Mouse (Mus musculus) neutrophil, adult 5-6 weeks (primary cell): ENCODE data around the gene Vcam1. TPM values are rescaled to one million over a fixed set of nuclear protein-coding genes. Genes with fewer than 3 reads are reported as not detected.

ENCODE experiments used
- ATAC-seq: fragments of 151-379, 151-347 bp; 2 replicates; pipeline ENCODE4 v1.8.0; 2017; ENCODE audit warnings: mild to moderate bottlenecking, moderate TSS enrichment; ENCODE audit not compliant: insufficient number of reproducible peaks, poor library complexity, low FRiP score, severe bottlenecking; ENCODE audit errors: extremely low read depth
- total RNA-seq: library from RNA; stranded (forward); fragments of 200-1000 nt; gene quantifications from 2 replicates; pipeline ENCODE4 v1.2.3, GENCODE M21; 2017

Gene Vcam1
- total RNA-seq, 1 experiment from 2014 or later, result 0.12 TPM

DNA sequence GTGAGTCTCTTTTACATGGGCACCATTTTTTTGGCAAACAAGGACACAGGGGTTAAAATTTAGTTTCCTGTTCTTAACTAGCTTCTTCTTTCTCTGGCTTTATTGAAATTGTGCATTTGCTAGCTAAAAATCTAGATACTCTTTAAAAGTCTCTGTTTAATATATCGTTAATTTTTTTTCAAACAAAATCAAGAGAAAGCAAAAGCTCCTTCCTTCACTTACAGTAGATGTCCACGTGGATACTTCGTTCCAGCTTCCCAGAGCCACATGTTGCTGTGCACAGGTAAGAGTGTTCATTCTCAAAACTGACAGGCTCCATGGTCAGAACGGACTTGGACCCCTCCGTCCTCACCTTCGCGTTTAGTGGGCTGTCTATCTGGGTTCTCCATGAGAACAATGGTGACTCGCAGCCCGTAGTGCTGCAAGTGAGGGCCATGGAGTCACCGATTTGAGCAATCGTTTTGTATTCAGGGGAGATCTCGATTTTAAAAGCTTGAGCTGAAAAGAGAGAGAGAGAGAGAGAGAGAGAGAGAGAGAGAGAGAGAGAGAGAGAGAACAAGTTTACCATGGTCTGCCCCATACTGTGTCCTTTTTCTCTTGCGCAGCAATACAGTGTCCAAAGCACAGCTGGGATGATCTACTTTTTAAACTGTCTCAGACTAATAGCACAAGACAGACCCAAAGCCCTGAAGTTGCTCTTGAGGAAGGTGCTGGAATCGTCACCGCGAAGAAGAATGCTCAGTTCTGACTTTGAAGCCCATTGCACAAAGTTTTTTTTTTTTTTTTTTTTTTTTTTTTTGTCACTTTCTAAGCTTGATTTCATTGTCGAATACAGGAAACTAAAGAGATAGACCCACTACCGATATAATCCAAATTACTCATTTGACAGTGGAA is 930 bp downstream of the Vcam1 start:
- no peak for ATAC-seq

DNA sequence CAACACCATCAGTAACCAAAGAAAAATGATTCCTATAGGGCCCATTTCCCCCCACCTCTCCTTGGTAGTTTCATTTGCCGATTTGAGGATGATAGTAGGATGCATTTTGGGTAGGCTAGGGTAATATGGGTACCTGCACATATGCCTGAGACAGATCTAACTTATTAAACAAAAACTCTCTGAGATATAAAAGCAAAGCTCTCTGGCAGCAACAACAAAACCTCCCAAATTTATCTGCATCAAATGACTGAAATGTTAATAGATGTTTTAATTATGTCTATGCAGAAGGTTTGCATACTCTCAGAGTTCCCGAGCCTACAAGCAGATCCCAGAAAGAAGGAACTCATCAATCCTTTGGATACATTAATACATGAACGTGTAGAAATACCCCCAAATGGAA is 1.7 kb downstream of the Vcam1 start:
- no peak for ATAC-seq

DNA sequence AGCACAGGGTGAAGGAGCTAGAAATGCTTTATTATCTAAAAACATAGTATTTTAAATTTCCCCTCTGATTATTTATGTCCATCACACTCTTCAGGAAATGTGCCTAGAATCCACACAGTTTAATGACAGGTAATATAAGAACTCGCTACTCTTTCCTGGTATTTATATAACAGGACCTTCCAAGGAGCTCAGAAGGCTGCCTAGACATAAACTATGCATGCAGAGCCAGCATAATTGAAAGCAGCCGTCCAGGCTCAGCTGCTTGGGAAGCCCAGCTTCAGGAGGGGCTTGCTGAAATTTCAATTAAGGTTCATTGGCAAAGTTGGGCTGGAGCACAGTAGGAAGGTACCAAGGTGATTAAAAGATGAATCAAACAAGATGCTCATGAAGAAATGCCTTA is 2.2 kb downstream of the Vcam1 start:
- no peak for ATAC-seq

DNA sequence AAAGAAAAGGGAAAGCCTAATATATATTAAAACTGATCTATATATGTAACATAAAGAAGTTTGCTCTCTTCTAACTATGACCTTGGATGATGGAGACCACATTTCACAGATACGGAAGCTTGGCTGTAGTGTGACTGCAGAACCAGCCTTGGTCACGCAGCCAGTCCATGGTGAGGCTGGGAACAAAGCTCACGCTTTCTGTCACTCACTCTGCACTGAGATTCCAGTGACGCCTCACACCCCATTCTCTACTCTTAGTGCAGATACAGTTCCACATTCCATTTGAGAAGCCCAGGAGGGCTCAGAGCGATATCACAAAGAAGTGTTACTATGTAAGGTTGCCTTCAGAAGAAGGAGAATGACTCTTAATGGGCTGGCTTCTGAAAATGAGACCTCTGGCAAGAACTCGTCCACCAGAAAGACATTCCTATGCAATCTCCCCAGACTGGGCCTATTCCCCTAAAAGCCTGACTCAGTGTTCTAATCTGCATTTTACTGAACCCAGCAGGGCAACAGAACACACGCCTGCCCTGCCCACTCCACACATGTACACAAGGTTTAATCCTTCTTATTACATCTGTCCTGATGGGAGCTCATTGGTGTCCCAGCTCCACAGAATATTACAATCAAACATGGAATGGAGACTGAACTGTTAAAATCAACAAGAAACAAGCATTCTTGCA is 2.8 kb downstream of the Vcam1 start:
- ATAC-seq, result no peak

DNA sequence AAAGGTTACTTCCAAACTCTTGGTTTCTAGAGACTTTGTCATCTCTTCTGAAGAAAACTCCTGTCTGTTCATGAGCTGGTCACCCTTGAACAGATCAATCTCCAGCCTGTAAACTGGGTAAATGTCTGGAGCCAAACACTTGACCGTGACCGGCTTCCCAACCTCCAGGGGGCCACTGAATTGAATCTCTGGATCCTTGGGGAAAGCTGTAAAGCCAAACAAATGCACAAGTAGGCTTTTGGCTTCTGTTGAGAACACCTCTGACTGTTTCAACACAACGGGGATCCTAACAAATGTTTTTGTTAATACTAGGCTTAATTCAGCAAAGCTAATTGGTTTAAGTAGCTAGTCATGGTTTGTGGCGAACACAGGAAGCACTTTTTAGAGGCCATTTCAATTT is 3.4 kb downstream of the Vcam1 start:
- no peak for ATAC-seq

DNA sequence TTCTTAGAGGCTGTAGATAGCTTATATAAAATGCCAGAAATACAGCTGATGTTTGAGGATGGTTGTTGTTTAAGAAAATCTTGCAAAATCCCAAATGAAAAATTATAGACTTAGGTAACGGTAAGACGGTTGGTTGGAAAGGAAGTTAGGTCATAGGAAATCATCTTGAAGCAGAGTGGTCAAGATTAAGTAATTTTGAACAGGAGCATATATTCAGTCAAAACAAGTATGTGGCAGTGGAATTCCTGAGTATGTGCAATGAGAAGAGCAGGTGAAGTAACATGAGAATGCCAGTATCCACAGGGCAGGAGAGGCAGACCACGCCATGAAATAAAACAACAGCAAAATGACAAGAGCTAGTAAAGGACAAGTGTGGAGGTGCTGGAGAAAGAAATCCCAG is 5.7 kb downstream of the Vcam1 start:
- no peak for ATAC-seq

DNA sequence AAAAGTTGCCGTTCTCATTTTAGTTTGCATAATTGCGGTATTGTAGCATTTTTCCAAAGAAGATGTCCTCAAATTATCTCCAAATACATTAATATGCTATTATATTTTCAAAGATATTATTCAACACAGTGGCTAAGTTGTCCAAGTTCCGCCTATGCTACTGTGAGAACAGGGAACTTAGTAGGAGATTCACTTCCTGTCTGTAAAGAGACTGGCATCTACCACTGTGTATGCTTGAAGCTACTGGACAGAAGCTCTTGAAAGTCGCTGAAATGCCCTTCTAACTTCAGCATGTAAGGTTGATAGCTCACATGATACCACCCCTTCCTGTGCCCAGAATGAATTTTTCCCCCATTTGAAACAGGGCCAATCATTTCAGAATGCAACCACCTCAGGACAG is 6.8 kb downstream of the Vcam1 start:
- peak; percentile 53; the same call in 1 of the 2 replicates for ATAC-seq

DNA sequence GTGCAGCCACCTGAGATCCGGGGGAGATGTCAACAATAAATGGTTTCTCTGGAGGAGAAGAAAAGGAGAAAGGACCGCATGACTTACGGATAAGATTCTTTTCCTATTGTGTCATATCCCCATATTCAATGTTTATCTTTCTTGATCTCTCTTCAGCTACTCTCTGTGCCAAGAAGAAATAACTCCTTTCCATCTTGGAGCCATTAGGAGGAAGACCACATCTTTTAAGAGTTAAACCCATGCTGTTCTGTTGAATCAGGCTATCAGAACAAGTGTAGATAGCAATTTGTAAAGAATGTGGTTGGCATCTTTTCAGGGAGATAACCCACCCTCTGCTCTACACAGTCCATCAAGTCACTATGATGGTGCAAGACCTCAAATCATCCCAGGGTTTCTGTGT is 8.5 kb downstream of the Vcam1 start:
- ATAC-seq, result no peak

DNA sequence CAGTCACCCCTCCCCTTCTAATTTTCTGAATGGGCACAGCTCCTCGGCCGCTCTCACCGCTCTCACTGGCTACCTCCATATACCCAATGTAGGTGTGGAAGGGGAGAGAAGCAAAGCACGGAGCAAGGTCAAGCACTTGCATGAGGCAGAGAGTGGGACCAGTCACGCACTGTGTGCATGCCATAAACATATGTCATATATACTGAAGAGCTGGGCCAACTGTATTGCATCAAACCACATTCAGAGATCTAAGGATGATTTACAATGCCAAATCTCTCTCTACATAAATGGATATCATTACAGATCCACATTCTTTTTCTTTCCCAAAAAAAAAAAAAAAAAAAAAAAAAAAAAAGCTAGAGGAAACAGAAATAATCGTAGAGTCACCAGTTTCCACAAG is 9.1 kb downstream of the Vcam1 start:
- no peak for ATAC-seq

DNA sequence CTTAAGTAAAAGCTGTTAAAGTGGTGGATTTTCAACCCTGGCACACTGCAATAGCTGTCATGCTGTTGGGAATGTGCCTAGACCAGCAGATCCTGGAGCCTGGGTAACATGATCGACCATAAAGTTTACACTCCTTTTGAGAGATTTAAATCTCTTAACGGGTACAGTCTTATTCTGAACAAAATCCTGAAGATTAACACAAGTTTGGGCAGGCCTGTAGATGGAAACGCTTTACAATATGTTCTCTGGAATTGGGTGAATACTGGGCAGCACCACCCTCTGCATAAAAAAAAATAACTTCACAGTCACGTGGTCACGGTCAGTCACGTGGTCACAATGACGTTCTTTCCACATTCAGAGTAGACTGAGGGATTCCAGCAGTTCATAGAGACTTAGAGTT is 10.3 kb downstream of the Vcam1 start:
- ATAC-seq, result no peak

DNA sequence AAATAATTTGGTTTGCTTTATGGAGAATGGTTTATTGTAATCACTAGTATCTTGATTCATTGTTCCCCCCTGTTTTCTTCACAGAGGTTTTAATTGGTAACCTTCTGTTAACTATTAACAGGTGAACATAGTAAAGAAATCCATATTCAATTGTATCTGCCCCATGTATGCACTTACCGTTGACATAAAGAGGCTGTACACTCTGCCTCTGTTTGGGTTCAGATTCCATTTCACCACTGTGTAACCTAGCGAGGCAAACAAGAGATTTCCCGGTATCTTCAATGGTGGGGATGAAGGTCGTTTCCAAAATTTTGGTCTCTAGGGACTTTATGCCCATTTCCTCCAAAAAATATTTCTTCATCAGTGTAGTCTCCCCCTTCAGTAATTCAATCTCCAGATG is 12.4 kb downstream of the Vcam1 start:
- ATAC-seq, result no peak

DNA sequence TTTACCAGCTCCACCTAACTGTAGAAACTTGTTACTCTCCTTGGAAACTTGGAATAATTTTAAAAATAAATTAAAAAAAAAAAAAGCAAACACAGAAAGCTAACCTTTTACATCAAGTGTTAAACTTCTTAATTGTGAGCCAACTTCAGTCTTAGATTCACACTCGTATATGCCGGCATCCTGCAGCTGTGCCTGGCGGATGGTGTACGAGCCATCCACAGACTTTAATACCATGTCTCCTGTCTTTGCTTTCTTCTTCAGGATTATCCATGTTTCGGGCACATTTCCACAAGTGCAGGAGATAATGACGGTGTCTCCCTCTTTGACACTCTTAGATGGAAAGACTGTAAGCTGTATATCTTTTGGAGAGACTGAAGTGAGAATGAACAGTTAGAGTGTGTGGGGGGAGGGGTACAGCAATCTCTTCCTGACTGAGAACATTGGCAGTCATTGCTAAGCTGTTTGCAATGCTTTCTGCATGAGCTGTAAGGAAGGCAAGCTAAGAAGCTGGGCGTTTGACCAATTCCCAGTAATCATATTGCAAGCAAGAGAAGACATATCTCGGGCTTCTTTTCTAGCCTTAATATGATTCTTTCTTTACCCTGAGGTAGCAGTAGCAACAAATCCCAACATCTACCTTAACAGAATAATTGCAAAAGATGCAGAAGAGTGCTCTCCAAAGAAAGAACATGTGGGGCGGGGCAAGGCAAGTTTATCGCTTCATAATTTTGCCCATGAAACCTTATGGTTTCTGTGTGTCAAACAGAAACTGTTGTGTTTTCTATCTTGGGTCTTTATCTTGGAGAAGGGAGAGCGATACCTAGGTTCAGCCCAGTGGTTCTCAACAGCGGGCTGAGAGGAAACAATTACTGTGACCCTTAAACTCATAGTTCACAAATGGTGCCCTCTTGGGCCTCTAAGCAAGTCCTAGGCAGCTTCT is 15.0 kb downstream of the Vcam1 start:
- no peak for ATAC-seq

DNA sequence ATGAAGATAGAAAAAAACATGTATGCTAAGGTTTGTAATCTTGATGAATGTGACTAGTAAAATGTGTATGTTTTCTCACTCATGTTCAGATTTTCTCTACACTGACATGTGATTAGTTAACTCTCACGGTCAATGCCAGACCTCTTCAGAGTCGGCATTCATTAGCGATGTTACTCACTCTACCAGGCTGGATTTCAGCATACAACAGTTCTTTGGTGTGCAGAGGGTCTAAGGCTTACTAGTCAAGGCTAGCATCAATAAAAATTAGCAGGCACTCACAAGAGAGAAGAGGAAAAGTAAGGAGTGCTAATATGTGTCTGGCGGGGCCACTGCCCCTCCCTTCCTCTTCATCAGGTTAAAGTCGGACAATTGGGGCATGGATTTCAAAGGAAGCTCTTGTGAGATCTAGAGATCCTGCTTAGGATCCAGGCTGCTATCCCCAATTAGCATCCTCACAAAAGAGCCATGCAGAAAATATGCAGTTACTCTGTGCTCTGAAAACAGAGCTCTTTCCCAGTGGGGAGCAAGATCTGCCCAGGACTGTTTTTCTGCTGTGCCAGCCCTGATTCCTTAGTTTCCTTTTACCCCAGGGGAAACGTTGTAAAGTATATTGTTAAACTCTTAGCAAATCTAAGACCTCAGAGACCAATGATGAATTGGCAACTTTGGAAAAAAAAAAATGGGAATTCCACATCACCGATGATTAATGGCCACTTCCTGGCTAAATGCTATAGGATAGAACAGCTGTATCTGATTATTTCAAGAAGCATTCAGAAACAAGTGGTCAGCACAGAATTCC is 15.8 kb downstream of the Vcam1 start:
- no peak for ATAC-seq

DNA sequence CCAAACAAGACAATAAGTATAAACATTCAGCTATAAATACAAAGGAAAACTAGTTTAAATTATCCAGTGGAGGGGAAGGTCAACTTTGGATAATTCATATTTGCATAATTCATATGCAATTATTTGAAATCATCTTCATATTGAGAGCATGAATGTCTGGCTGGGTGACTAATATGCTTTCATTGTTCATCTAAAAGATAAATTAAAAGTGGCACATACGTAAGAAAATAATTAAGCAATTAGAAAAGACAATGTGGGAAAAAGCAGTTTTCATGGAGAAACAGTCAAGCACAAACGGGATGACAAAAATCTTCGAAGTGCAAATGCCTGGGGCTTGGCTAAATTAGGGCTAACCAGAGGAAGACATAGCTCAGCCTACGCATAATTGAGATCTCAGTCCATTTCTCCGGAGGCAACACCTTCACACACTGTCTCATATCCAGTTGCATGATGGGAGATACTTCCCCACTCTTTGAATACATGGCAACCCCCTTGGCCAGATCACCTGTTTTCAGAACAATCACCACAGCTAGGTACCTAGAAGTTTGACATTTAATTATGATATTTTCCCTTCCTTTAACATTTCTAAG is 16.6 kb downstream of the Vcam1 start:
- ATAC-seq, result no peak

DNA sequence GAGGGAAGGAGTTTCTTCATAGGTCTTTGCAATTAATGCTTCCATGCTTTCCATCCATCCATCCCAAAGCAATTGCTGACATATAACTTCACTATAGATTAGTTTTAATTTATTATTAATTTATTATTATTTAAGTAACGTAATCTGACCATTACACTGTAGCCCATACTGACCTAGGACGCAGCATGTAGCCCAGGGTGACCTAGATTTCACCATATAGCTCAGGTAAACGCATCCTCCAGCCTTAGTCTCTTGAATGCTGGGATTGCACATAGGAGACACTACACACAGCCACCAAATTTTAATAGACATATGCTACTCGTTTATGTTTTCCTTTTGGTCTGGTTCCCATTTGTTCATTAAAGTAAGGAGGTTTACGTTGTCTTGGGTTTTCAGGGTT is 23.8 kb downstream of the Vcam1 start:
- ATAC-seq, result no peak

DNA sequence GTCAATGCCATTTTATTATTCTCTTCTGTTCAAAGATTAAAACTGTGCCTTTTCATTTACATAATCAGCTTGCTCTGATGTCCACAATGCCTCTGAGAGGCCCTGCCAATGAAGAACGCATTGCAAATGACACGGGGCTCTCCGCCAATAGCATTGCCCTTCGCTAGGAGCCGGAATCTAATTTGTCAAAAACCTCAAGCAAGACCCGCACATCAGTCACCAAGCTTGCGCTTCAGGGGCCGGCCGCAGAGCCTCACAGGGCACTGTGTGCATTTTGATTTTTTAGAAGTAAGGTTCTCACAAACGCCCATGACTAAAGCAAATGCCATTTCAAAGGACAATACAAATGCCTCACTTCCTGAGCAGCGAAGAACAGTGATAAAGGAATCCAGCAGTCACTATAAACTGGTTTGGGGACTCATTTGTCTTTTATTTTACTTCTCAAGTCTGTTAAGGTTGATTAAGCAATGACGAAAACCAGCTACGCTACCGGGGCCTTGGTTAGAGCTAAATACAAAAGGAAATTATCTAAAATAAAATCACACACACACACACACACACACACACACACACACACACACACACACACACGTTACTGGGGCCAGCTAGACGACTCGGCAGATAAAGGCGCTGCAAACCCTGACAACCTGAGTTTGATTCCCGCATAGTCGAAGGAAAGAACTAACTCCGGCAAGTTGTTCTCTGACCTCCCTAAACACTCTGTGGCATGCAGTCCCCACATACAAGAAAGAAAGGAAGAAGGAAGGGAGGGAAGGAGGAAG is 24.4 kb downstream of the Vcam1 start:
- ATAC-seq, result no peak

DNA sequence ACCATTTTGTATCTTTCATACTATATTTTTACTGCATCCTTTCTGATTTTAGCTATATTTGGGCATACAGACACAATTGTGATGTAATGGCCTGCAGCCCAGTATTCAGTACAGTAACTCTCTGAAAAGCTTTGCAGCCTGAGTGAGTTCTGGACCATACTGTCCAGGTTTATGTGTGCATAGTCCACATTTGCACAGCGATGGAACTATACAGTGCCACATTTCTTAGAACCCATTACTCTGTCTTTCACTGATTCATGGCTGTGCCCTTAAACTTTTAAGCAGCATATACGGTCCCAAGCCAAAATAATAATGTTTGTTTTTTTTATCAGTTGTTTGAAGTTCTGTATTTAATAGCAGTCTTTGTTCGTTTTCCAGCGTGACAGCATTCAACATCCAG is 25.2 kb downstream of the Vcam1 start:
- no peak for ATAC-seq

DNA sequence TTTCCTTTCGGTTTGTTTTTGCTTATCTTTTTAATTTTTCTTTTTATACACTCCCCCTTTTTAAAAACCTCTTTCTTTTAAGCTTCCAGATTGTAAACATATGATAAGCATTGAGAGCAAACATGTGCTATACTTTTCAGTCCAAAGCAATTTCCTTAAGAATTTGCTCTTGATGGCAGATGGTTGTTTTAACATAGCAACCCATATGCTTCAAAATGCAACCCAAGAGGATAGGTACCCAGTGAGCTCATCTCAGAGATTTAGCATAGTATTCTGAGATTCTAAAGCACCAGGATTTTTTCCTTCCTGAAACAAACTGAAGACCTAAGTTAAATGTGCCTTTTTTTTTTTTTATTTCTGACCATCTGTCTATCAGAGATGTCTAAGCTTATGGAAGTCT is 28.6 kb downstream of the Vcam1 start:
- no peak for ATAC-seq
